Mouse (Mus musculus): ENCODE results near the gene Wwtr1. TPM values are rescaled to one million over a fixed set of nuclear protein-coding genes. Genes with fewer than 3 reads are reported as not detected.
A peak's percentile ranks its signal among the peaks of the same experiment; 100 is the strongest.

Wwtr1 gene
- total RNA-seq, 2 experiments from 2014 or later: not detected

DNA sequence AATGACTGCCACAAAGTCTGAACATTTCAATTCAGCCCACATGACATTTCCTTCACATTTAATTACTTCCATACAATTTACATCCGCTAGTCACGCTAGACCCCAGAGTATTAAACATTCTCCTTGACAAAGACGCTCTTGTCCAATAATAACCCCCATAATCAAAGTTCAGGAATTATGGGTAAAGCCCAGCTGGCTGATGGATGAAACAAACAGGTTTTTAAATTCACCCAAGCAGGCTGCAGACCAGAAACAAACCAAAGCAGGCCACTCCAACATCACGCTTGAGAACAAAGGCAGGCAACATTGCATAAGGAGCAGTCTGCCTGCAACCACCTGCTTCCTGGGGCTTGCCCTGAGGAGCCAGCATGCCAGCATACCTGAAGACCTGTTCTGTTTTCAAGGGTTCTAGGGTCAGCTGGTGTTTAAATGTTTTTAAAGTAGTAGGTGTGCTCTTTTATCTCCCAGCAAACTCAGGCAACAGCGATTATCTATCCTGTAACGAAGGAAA lies 12.7 kb downstream of the Wwtr1 start:
- no peak for ATAC-seq (replicated peaks; ENCODE audit: poor library complexity)

DNA sequence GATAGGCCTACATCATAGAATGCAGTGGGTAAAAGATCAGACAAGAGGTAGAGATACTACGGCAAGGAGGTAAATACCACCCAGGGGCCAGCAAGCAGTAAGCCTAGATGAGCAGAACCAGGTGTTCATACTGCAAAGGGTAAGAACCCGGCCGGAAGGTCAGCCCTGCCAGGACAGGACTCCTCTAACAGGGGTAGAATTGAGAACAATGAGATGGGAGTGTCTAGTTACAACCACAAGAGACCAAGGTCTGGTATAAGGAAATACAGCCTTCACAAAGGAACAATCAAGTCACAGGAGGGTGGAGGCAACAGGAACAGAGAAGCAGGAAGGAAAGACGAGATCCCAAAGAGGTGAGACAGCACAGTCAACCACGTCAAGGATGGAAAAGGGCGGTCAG lies 16.9 kb downstream of the Wwtr1 start:
- no peak for ATAC-seq (replicated peaks; ENCODE audit: poor library complexity)

DNA sequence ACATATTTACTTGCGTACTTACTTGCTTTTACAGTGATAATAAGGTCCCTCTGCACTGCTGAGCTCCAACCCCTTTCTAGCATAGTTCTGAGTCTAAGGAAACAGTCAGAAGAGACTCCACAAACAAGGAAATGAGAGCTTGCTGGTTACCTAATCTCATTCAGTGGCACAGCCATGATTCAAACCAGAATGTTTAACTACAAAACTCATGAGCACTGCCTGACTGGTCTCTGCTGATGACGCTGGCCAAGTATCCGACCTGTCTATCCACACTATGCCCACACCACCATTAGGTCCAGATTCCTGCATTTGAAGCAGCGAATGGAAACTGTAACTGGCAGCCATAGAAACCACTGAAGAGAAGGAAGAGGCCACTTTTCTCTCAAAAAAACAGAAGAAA lies 18.3 kb downstream of the Wwtr1 start:
- no peak for ATAC-seq (replicated peaks; ENCODE audit: poor library complexity)

DNA sequence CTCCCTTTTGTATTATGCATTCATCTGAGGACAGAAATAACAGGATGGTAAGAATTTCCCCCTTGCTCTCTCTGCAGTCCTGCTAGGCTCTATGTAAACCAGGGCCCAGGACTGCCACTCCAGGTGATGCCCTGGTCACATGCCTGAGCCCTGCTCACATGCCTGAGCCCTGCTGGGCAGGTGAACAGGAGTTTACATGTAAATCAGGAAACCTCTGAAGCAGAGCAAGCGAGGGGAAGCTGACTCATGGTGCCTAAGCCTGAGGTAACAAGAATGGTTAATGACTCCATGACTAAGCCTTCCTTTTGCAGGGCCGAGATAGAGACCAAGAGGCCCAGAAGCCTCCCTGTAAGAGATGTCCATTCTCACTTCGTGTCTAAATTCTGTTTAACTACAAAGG lies 20.1 kb downstream of the Wwtr1 start:
- ATAC-seq (replicated peaks; ENCODE audit: poor library complexity): no peak

DNA sequence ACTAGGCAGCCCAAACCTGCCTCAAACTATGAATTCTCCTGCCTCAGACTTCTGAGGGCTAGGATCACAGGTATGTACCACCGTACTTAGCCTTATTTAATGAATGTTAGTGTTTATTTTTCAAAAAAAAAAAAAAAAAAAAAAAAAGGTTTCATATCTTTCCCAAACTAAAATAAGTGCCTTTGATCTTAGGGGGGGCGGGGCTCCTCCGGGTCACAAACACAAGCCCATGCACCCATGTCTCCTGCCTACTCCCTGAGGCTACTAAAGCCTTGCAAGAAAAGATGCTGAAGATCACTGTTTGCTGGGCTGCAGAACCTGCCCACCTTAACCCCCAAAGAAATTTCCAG lies 20.8 kb downstream of the Wwtr1 start:
- no peak for ATAC-seq (replicated peaks; ENCODE audit: poor library complexity)

DNA sequence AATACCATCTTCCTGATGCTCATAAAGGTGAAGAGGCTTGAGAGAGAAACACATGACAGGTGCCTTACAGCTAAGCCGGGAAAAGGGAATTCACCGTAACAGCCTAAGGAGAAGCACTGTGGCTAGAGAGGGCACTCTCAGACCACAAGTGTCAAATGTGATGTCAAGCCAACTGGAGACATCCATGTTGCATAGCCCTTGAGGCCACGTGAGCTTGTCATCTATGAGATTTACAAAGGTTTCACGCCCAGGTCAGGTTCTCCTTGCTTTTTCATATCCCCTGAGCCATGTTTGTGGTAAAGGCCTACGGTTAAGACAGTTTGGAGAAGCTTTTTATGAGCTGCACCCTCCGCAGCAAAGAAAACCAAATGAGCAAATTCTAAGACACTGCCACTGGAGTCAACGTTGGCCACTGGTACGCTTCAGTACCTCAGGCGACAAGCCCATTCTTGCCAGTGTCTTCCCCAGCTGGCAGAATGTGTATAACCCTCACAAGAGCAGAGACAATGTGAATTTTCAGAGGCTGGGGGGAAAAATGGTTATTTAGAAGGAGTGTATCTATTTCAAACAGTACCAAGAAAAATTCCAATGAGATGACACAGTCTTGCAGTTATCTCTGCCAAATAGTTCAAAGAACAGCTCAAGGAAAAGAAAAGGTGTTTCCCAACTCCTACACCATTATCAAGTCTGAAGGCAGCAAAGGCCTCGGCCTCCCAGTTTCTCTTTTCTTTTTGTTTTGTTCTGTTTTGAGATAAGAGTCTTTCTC lies 21.4 kb downstream of the Wwtr1 start:
- no peak for ATAC-seq (replicated peaks; ENCODE audit: poor library complexity)

DNA sequence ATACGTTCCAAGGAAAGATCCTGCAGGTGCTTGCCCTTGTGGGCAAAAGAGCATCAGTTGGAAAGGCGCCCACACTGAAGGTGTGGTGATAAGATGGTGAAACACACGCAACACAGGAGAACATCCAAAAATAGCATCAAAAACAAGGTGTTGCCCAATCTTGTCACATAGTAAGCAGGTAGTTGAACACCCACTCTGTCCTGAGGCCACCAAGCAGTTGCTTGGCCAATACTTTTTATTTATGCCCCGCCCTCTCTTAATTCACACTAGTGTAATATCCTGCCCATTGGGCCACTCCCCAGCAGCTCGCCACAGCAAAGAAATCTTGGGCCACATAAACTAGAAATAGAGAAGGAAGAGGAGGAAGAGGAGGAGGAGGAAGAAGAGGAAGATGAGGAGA lies 22.6 kb downstream of the Wwtr1 start:
- no peak for ATAC-seq (replicated peaks; ENCODE audit: poor library complexity)

DNA sequence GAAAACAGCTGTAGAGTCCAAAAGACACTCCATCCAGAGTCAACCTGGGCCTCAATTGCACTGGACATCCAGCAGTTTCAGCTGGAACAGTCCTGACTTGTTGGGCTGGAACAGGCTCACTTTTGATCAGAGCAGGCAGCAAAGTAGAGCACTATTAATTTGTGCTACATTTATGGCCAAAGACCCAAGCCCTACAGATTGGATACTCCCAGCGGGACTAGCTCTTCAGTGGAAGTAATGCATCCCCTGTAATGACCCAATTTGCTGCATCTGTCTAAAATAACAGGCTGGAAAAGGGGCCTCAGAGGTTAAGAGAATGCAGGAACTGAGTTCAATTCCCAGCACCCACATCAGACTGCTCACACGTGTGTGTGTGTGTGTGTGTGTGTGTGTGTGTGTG lies 24.5 kb downstream of the Wwtr1 start:
- ATAC-seq (replicated peaks; ENCODE audit: poor library complexity): no peak

DNA sequence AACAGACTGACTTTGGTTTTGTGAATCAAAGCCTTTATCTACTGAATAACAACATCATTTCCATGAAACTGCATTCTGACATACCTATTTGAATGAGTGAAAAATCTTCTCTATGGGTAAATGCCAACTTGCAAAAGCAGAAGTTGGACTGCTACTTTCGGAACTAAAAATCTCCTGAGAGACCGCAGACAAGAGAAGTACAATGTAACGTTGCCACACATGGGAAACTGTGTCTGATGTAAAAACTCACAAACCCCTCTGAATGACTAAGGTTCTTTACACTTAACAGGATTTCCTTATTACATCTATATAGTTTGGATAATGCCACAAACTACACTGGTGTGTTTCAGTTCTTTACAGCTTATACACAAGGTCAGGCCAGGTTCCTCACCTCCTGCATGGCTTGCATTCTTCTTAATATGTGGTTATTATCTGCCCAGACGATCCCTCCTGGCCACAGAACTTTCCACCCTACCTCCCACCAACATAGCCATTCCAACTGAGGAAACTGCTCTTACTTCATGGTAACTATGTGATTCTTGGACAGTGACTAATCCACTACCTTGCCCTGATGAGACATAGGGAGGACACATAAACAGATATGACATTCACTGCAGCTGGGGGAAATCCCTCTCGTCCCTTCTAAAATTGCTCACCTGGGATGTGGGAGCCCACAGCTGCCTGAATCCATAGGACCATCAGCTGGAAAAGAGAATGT lies 25.1 kb downstream of the Wwtr1 start:
- ATAC-seq (replicated peaks; ENCODE audit: poor library complexity): peak; percentile 98

DNA sequence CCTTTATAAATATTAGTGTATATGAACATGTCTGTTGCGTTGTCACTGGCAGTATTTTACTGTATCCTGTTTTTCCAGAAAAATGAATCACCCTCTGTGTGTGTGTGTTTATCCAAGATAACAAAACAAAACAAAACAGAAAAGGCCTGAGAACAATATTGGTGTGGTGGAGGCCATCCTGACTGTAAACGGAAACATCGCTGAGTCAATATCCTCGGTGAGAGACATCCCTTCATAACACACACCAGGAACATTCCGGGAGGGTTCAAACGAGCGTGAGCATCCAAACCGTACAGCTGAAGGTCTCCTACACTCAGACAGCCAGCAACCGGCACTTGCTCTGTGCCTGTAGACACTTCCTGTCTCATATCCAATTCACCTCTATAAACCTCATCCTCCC lies 31.6 kb downstream of the Wwtr1 start:
- ATAC-seq (replicated peaks; ENCODE audit: poor library complexity): no peak

DNA sequence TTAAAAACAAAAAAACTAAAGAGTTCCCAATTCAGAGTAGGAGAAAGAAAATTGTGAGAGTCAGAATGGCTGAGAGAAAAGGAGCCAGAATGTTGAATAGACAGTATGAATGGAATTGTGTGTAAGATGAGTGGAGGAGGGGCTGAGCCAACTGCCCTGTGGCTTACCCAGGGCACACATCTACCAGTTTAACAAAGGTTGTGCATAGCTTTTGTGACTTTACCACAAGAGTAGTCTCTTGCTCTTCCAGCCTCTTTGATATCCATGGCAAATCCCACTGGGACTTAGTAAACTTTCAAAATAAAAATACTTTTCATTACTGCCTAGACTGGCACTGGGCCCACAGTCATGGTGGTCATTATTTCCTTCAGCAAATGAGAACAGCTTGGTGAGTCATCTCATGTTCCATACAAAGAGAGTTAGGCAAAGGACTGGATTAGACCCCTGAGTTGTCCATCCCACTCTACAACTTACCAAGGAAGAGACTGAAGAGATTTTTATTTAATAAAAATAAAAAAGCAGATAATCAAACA lies 32.8 kb downstream of the Wwtr1 start:
- ATAC-seq (replicated peaks; ENCODE audit: poor library complexity): no peak

DNA sequence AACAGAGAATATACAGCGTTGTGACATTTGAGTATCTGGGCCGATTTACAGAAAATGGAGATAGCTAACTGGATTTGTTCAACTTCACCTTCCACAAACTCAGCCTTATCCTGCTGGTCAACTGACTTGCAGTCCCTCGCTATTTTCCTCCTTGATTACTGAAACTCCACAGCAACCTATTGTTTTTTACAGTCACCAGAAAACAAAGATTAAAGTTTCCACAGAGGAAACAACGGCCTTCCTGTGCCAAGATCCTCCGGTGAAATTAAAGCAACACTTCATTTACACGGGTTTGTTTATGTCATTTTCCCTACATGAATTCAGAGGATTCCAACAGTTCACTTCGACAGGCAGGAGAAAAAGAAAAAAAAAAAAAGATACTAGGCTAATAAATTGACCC lies 34.5 kb downstream of the Wwtr1 start:
- ATAC-seq (replicated peaks; ENCODE audit: poor library complexity): no peak

DNA sequence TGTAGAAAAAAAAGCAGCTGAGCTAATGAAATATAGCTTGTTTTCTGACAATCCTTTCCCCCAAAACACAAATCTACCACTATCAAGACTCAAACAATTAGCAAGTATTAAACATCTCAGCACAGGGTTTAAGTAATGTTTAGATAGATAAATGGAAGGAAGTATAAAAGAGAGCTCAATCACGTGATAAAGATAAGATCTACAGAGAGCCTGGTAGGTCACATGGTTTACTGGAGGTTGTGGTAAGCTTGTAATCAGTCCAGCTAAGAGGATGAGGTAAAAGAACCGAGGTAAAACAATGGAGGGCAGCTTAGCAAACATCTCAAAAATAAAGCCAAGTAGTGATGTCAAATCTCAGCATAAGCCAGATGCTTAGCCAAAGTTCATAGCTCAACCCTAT lies 35.2 kb downstream of the Wwtr1 start:
- no peak for ATAC-seq (replicated peaks; ENCODE audit: poor library complexity)

DNA sequence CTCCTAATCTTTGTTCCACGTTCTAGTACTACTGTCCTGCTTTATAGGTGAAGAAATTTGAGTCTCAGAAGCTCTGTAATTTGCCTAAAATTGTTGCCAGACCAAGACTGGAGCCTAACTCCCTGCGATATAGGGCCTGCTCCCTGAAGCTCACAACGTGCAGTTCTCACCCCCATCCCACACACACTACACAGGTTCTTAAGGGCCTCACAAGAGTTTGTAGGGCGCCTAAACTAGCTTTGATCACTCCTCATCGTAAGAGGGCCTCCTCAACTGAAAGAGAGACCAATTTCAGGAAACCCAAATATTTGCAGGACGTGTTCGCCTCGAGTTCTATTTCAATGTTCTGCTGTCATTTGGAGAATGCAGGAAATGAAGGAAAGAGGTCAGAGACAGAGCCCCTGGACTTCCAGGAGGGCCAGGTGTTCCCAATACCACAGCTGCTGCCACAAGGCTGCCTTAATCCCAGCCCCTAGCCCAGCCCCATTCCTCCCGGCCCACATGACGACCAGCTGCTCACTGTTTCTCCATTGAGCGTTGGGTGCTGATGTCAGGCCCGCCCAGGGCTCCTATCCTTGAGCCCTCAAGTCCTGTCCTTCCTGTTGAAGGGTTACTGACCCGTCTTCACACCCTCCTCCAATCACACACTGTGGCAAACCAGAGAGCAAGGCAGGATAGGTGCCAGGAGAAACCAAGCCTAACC lies 40.1 kb downstream of the Wwtr1 start:
- no peak for ATAC-seq (replicated peaks; ENCODE audit: poor library complexity)

DNA sequence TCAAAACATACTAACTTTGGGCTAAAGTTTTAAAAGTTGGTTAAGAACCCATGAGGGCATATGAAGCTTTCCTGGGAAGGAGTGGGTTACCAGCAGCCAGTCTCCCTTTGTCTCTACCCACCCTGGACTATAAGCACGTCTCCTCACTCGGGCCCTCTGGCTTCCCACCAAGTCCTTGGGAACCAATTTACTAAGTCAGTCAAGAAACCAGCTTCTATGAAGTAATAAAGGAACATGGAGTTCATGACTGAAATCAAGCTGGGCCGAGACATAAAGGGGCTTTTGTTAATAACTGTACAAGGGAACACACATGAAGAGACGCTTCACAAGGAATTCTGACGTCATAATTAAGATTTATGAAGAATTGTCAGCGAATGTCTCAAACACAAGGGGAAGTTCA lies 41.3 kb downstream of the Wwtr1 start:
- ATAC-seq (replicated peaks; ENCODE audit: poor library complexity): no peak

DNA sequence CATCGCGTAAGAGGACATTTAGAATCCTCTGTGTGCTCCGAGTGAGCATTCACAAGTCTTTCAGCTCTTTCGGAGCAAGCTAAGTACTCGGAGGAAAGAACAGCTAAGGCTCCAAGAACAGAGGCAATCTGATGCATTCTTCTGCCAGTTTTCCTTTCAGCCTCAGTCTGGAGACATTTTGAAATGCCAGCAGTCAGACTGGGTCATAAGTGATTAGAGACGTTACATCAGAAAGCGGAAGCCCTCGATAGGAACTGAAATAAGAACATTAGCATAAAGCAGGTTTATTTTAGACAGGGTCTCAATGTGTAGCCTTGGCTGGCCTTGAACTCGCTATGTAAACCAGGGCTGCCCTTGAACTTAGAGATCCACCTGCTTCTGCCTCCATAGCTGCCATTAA lies 41.8 kb downstream of the Wwtr1 start:
- no peak for ATAC-seq (replicated peaks; ENCODE audit: poor library complexity)

DNA sequence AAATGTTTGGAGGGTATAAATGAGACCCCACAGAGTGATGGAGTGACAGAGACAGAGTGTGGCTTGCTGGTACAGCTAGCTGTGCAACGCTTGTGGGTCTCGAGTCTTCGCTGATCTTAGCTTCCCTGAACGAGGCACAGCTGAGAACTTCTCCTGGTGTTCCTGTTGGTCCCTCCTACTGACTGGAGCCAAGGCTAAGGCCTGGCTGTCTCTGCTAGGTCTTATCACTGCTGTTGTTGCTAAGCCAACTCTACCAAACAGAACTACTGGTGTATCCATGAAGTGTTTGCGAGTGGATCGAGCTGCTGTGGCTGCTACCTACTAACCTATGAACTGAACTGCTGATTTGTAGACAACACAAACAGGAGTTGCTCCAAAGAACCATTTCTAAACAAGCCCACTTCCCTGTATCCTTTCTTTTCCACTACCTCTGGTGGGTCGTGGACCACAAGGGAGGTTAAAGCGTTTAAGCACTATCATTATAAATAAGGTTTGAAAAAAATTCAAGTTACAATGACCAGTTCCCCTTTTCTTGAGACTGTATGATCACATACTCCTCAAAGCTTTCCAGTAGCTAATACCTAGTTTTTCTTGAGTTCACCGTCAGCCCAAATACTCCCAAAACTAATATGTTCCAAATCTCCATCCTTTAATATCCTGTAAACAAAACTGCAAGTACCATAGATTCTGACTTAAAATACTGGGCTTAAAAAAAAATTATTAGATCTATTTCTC lies 42.6 kb downstream of the Wwtr1 start:
- no peak for ATAC-seq (replicated peaks; ENCODE audit: poor library complexity)

DNA sequence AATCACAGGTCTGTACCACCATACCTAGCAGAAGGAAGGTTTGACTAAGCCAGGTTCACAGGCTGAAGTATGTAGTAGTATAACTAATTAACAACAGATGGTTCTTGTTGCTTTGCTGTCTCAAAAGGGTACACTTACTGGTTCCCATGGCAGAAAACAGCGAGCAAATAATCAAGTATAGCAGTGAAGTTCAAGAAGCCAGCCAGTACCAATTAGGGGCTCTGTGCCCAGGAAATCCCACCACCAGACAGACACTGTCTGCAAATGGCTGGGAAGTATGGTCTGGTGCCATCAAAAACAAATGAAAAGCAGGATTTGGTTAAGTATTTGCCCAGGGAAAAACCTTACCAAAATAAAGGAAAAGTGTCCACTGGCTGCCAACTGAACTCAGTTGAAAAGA lies 44.9 kb downstream of the Wwtr1 start:
- no peak for ATAC-seq (replicated peaks; ENCODE audit: poor library complexity)

DNA sequence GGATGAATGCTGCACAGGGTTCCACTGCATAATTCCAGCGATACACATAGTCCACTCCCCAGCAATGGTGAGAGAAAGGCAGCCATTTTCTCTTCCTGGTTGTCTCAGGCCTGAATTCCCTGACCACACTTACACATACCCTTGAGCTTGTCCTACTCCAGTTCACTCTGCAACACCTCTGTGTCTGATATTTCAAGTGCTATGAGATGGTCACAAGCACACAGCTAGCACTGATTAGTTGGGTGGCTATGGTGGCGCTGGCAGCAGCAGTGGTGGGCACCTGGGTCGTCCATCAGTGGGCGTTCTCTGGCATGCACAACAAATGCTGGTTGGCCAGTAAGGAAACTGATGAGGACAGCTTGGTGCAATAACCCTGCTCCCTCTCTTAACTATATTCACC lies 45.5 kb downstream of the Wwtr1 start:
- ATAC-seq (replicated peaks; ENCODE audit: poor library complexity): no peak

DNA sequence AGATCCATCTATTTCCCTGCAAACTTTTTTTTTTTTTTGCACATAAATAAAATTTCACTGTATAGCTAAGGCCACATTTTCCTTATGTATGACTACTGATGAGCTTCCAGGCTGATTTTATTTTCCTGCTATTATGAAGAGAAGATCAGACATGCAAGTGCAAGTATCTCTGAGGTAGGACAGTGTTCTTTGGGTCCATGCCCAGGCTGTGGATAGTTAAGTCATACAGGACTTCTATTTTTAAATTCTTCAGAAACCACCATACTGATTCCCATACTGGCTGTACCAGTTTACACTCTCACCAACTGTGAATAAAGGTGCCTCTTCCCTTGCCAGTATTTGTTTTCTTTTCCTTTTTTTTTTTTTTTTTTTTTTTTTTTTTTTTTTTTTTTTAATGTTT lies 48.6 kb downstream of the Wwtr1 start:
- no peak for ATAC-seq (replicated peaks; ENCODE audit: poor library complexity)

DNA sequence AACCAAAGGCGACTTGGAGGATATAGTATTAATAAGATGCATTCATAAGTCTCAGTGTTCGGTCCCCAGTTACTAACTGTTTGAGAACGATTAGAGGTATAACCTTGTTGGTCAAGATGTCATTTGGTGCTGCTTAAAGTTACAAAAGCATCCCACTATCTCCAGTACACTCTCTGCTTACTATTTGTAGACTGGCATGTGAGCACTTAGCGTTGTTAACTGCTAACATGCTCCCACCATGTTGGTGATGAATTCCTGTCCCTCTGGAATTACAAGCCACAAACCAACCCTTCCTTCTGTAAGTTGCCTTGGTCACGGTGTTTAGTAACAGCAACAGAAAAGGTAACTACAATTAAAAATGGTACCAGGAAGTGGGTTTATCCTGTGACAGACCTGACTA lies 52.6 kb downstream of the Wwtr1 start:
- no peak for ATAC-seq (replicated peaks; ENCODE audit: poor library complexity)

Data from megakaryocyte progenitor cell, adult 5-6 weeks (primary cell).